Mouse (Mus musculus) olfactory bulb, adult 2 months (tissue): ENCODE measurements around the gene Pak7. TPM values are rescaled to one million over a fixed set of nuclear protein-coding genes. Genes with fewer than 3 reads are reported as not detected.
"Not testable (repeated sequence)": the region's sequence is repeated elsewhere in the genome, so short reads cannot be mapped to it uniquely, and the experiment has no call there.

Experiments
- H3K27ac ChIP-seq: fragments of 200-500 bp; 2 replicates; pipeline ENCODE4 v1.5.1; 2012; ENCODE audit warnings: low read depth, low read length; ENCODE audit not compliant: insufficient read depth
- H3K4me1 ChIP-seq: fragments of 200-500 bp; 2 replicates; pipeline ENCODE4 v1.6.1; 2012; ENCODE audit warnings: low read length; ENCODE audit not compliant: control insufficient read depth, insufficient read depth
- H3K4me3 ChIP-seq: fragments of 200-500 bp; 2 replicates; pipeline ENCODE4 v1.5.1; 2012; ENCODE audit warnings: mild to moderate bottlenecking, low read depth, low read length, moderate library complexity; ENCODE audit not compliant: insufficient read depth
- CTCF ChIP-seq: fragments of 200-500 bp; IDR thresholded peaks from 2 replicates; pipeline ENCODE4 v1.5.1; 2012; ENCODE audit warnings: low read depth, mild to moderate bottlenecking, low read length, moderate library complexity; ENCODE audit not compliant: insufficient read depth
- POLR2A ChIP-seq: fragments of 200-500 bp; IDR thresholded peaks from 2 replicates; pipeline ENCODE4 v1.6.1; 2012; ENCODE audit warnings: mild to moderate bottlenecking, low read depth, low read length, moderate library complexity; ENCODE audit not compliant: insufficient read depth
- whole genome bisulfite sequencing: fragments of 180-500 bp; shearing (Covaris S2); methylation state at CpG from one replicate; pipeline ENCODE4 v1.1.7; 2018; 5-methylcytosine and 5-hydroxymethylcytosine counted together
- polyA plus RNA-seq: library from polyadenylated mRNA; stranded (reverse); fragments of >200 nt; gene quantifications from 2 replicates; pipeline ENCODE4 v1.2.4, GENCODE M21; 2012; ENCODE audit warnings: low replicate concordance; ENCODE audit not compliant: missing spikeins, insufficient read depth, insufficient read length

Gene Pak7
- polyA plus RNA-seq, 1 experiment, result not detected

GRCm38 (mm10) chr2:136349671-136350275, 38.0 kb downstream of the Pak7 start:
- Histone ChIP-seq H3K4me1 (peaks cover 2% of the 10 kb centered on the region; the same call in 1 of the 2 replicates), H3K27ac (no peak overlapping the region), H3K4me3 (no peak overlapping the region)
- no peak for TF ChIP-seq POLR2A
- TF ChIP-seq CTCF, result no peak
- WGBS, result 81% methylated on average over 8 of the region's 8 CpGs

GRCm38 (mm10) chr2:136344240-136344780, 43.5 kb downstream of the Pak7 start:
- H3K4me3 ChIP-seq, H3K4me1 ChIP-seq, H3K27ac ChIP-seq: not testable (repeated sequence)
- WGBS, result 72% methylated on average over 4 of the region's 4 CpGs

GRCm38 (mm10) chr2:136329974-136330373, 57.8 kb downstream of the Pak7 start:
- H3K27ac ChIP-seq, result no peak overlapping the region
- no peaks in the 10 kb centered on the region for H3K4me1 ChIP-seq
- no peak for TF ChIP-seq CTCF
- TF ChIP-seq POLR2A, result no peak
- WGBS, result 74% methylated on average over 1 of the region's 1 CpGs
- no peak overlapping the region for H3K4me3 ChIP-seq

- no peaks in the 10 kb centered on the region for H3K4me1 ChIP-seq
- no peak for TF ChIP-seq POLR2A
- no peak for TF ChIP-seq CTCF
- WGBS, result 54% methylated on average over 4 of the region's 4 CpGs
- no peak overlapping the region for H3K27ac ChIP-seq
- no peak overlapping the region for H3K4me3 ChIP-seq
These were observed 62.1 kb downstream of the Pak7 start for GRCm38 (mm10) chr2:136325646-136326045.

- Histone ChIP-seq H3K4me1 (no peaks in the 10 kb centered on the region), H3K4me3 (no peak overlapping the region), H3K27ac (no peak overlapping the region)
- WGBS, result 72% methylated on average over 3 of the region's 3 CpGs
- TF ChIP-seq CTCF, result no peak
- no peak for TF ChIP-seq POLR2A
These were observed 78.5 kb downstream of the Pak7 start for GRCm38 (mm10) chr2:136309313-136309712.

- Histone ChIP-seq H3K4me1 (no peaks in the 10 kb centered on the region), H3K4me3 (no peak overlapping the region), H3K27ac (no peak overlapping the region)
- TF ChIP-seq POLR2A, result no peak
- no peak for TF ChIP-seq CTCF
- 86% methylated on average over 4 of the region's 4 CpGs for WGBS
These were observed 79.0 kb downstream of the Pak7 start for GRCm38 (mm10) chr2:136308743-136309142.

- Histone ChIP-seq H3K27ac (no peak overlapping the region), H3K4me3 (no peak overlapping the region), H3K4me1 (no peaks in the 10 kb centered on the region)
- no peak for TF ChIP-seq POLR2A
- no peak for TF ChIP-seq CTCF
- WGBS, result 78% methylated on average over 2 of the region's 2 CpGs
These were observed 85.6 kb downstream of the Pak7 start for GRCm38 (mm10) chr2:136302201-136302600.

GRCm38 (mm10) chr2:136301406-136301805, 86.4 kb downstream of the Pak7 start:
- Histone ChIP-seq H3K4me1 (no peaks in the 10 kb centered on the region), H3K4me3 (no peak overlapping the region), H3K27ac (no peak overlapping the region)
- TF ChIP-seq CTCF (no peak), POLR2A (no peak)

- Histone ChIP-seq H3K4me1 (no peaks in the 10 kb centered on the region), H3K27ac (no peak overlapping the region), H3K4me3 (no peak overlapping the region)
- 28% methylated on average over 1 of the region's 1 CpGs for WGBS
- no peak for TF ChIP-seq CTCF
- TF ChIP-seq POLR2A, result no peak
These were observed 90.4 kb downstream of the Pak7 start for GRCm38 (mm10) chr2:136297371-136297770.

- TF ChIP-seq CTCF (no peak), POLR2A (no peak)
- no peak overlapping the region for H3K4me3 ChIP-seq
- H3K4me1 ChIP-seq, result no peaks in the 10 kb centered on the region
- 80% methylated on average over 1 of the region's 1 CpGs for WGBS
- H3K27ac ChIP-seq, result no peak overlapping the region
These were observed 105.7 kb downstream of the Pak7 start for GRCm38 (mm10) chr2:136282043-136282442.

GRCm38 (mm10) chr2:136241960-136242359, 145.8 kb downstream of the Pak7 start:
- 73% methylated on average over 4 of the region's 4 CpGs for WGBS
- H3K27ac ChIP-seq, H3K4me1 ChIP-seq, H3K4me3 ChIP-seq: not testable (repeated sequence)
